Mouse (Mus musculus) neural tube, embryonic 14.5 days (tissue): Measurements from ENCODE around the gene Slc39a7. TPM values are rescaled to one million over a fixed set of nuclear protein-coding genes. Genes with fewer than 3 reads are reported as not detected.

Experiments
- ATAC-seq: fragments of 200-750 bp; cut with Nextera tagmentation; 2 replicates; pipeline ENCODE4 v1.8.0; 2017; ENCODE audit warnings: low read depth, mild to moderate bottlenecking, moderate TSS enrichment, moderate library complexity
- H3K27ac ChIP-seq: fragments of 300-500 bp; sonication (generic); 2 replicates; pipeline ENCODE4 v1.5.1; 2014; ENCODE audit warnings: low read depth, mild to moderate bottlenecking, control low read depth, low read length, moderate library complexity, mixed read lengths
- H3K27me3 ChIP-seq: fragments of 300-500 bp; sonication (generic); 2 replicates; pipeline ENCODE4 v1.6.1; 2014; ENCODE audit warnings: low read length; ENCODE audit not compliant: control insufficient read depth, insufficient read depth
- H3K36me3 ChIP-seq: fragments of 300-500 bp; sonication (generic); 2 replicates; pipeline ENCODE4 v1.6.1; 2014; ENCODE audit warnings: low read length, mixed read lengths; ENCODE audit not compliant: control insufficient read depth, insufficient read depth
- H3K4me1 ChIP-seq: fragments of 300-500 bp; sonication (generic); 2 replicates; pipeline ENCODE4 v1.6.1; 2014; ENCODE audit warnings: low read length; ENCODE audit not compliant: control insufficient read depth, insufficient read depth
- H3K4me2 ChIP-seq: fragments of 300-500 bp; sonication (generic); 2 replicates; pipeline ENCODE4 v1.6.1; 2014; ENCODE audit warnings: mild to moderate bottlenecking, low read depth, low read length, control low read depth
- H3K4me3 ChIP-seq: fragments of 300-500 bp; sonication (generic); 2 replicates; pipeline ENCODE4 v1.5.1; 2014; ENCODE audit warnings: low read depth, low read length, control low read depth, mixed read lengths
- H3K9ac ChIP-seq: fragments of 300-500 bp; sonication (generic); replicated peaks from 2 replicates; pipeline ENCODE4 v1.6.1; 2014; ENCODE audit warnings: low read depth, mild to moderate bottlenecking, control low read depth, low read length, mixed read lengths
- H3K9me3 ChIP-seq: fragments of 300-500 bp; sonication (generic); 2 replicates; pipeline ENCODE4 v1.6.1; 2016; ENCODE audit warnings: low read length; ENCODE audit not compliant: control insufficient read depth
- WGBS: fragments of 180-500 bp; shearing (Covaris S2); extraction: QIAGEN DNeasy Blood & Tissue Kit; methylation state at CpG from one replicate; pipeline ENCODE4 v1.1.7; 2014; 5-methylcytosine and 5-hydroxymethylcytosine counted together
- polyA plus RNA-seq: library from polyadenylated mRNA; unstranded; fragments of >200 nt; fragmentation: Nextera tagmentation; extraction: Ambion mirVana; gene quantifications from 2 replicates; pipeline ENCODE4 v1.2.1, GENCODE M21; 2014

Slc39a7 gene
- polyA plus RNA-seq, 1 experiment from 2014 or later = 77.9 TPM

- WGBS = 81% methylated on average over 9 of the region's 10 CpGs
- Histone ChIP-seq H3K36me3 (peaks cover 31% of the 10 kb centered on the region; the same call in 1 of the 2 replicates), H3K27me3 (no peaks in the 10 kb centered on the region), H3K27ac (no peak overlapping the region), H3K9me3 (no peaks in the 10 kb centered on the region), H3K9ac (no peak overlapping the region), H3K4me3 (no peak overlapping the region), H3K4me2 (no peak overlapping the region), H3K4me1 (peaks cover 37% of the 10 kb centered on the region)
- no peak for ATAC-seq
Observed at GRCm38 (mm10) chr17:34034064-34034463, 2.6 kb upstream of the Slc39a7 start.

GRCm38 (mm10) chr17:34033441-34033840 is 2.0 kb upstream of the Slc39a7 start:
- Histone ChIP-seq H3K9ac (no peak overlapping the region), H3K36me3 (peaks cover 37% of the 10 kb centered on the region), H3K9me3 (no peaks in the 10 kb centered on the region), H3K4me1 (peaks cover 32% of the 10 kb centered on the region), H3K27me3 (no peaks in the 10 kb centered on the region), H3K27ac (no peak overlapping the region), H3K4me3 (no peak overlapping the region), H3K4me2 (no peak overlapping the region; the same call in 1 of the 2 replicates)
- WGBS = 91% methylated on average over 9 of the region's 9 CpGs
- ATAC-seq = no peak

- Histone ChIP-seq H3K36me3 (peaks cover 37% of the 10 kb centered on the region), H3K4me2 (peak overlapping the region; percentile 81), H3K4me3 (peak overlapping the region; percentile 85), H3K4me1 (peaks cover 32% of the 10 kb centered on the region), H3K27ac (no peak overlapping the region; the same call in 1 of the 2 replicates), H3K9me3 (no peaks in the 10 kb centered on the region), H3K9ac (peak overlapping the region; percentile 92), H3K27me3 (no peaks in the 10 kb centered on the region)
- whole genome bisulfite sequencing = 66% methylated on average over 9 of the region's 9 CpGs
- ATAC-seq = no peak
Observed at GRCm38 (mm10) chr17:34032806-34033205, 1.3 kb upstream of the Slc39a7 start.

GRCm38 (mm10) chr17:34032174-34032632 is 721 bp upstream of the Slc39a7 start:
- Histone ChIP-seq H3K9ac (peak overlapping the region; percentile 92), H3K4me3 (peak overlapping the region; percentile 85), H3K27ac (peak overlapping the region; percentile 98), H3K27me3 (no peaks in the 10 kb centered on the region), H3K36me3 (peaks cover 34% of the 10 kb centered on the region), H3K4me1 (peaks cover 35% of the 10 kb centered on the region), H3K9me3 (no peaks in the 10 kb centered on the region), H3K4me2 (peak overlapping the region; percentile 81)
- 0 out of 2 replicates have a peak, but pooled peaks have one; percentile 2 for ATAC-seq
- WGBS = under 1% methylated on average over 33 of the region's 48 CpGs

- H3K9ac ChIP-seq = peak overlapping the region; percentile 92
- peak overlapping the region; percentile 85 for H3K4me3 ChIP-seq
- H3K27ac ChIP-seq = peak overlapping the region; percentile 98
- 6% methylated on average over 20 of the region's 20 CpGs for WGBS
- H3K27me3 ChIP-seq = no peaks in the 10 kb centered on the region
- H3K4me2 ChIP-seq = peak overlapping the region; percentile 89
- no peak for ATAC-seq
- peaks cover 21% of the 10 kb centered on the region for H3K36me3 ChIP-seq
- no peaks in the 10 kb centered on the region for H3K9me3 ChIP-seq
- H3K4me1 ChIP-seq = peaks cover 45% of the 10 kb centered on the region
Observed at GRCm38 (mm10) chr17:34030861-34031326, 588 bp downstream of the Slc39a7 start.

- Histone ChIP-seq H3K9ac (peak overlapping the region; percentile 92), H3K36me3 (peaks cover 16% of the 10 kb centered on the region), H3K4me3 (peak overlapping the region; percentile 85), H3K9me3 (no peaks in the 10 kb centered on the region), H3K27me3 (no peaks in the 10 kb centered on the region), H3K4me2 (peak overlapping the region; percentile 89), H3K4me1 (peaks cover 52% of the 10 kb centered on the region), H3K27ac (no peak overlapping the region)
- WGBS = 78% methylated on average over 21 of the region's 21 CpGs
- no peak for ATAC-seq
Observed at GRCm38 (mm10) chr17:34029890-34030595, 1.4 kb downstream of the Slc39a7 start.

- Histone ChIP-seq H3K4me2 (peak overlapping the region; percentile 89), H3K27me3 (no peaks in the 10 kb centered on the region), H3K4me3 (peak overlapping the region; percentile 85; the same call in 1 of the 2 replicates), H3K9me3 (no peaks in the 10 kb centered on the region), H3K9ac (no peak overlapping the region), H3K4me1 (peaks cover 52% of the 10 kb centered on the region), H3K36me3 (peaks cover 13% of the 10 kb centered on the region), H3K27ac (no peak overlapping the region; the same call in 1 of the 2 replicates)
- ATAC-seq = no peak
- WGBS = 88% methylated on average over 18 of the region's 18 CpGs
Observed at GRCm38 (mm10) chr17:34029150-34029889, 2.2 kb downstream of the Slc39a7 start.

- Histone ChIP-seq H3K36me3 (peaks cover 12% of the 10 kb centered on the region), H3K4me3 (no peak overlapping the region), H3K9me3 (no peaks in the 10 kb centered on the region), H3K27me3 (no peaks in the 10 kb centered on the region), H3K27ac (peak overlapping the region; percentile 83), H3K4me2 (peak overlapping the region; percentile 93), H3K4me1 (peaks cover 56% of the 10 kb centered on the region), H3K9ac (no peak overlapping the region)
- ATAC-seq = no peak
- 49% methylated on average over 17 of the region's 17 CpGs for WGBS
Observed at GRCm38 (mm10) chr17:34028501-34029149, 2.9 kb downstream of the Slc39a7 start.
